Mouse (Mus musculus) CH12.LX (cell line): ENCODE results near the gene Asic2.

Source experiments
- CTCF ChIP-seq, 2 experiments: IDR thresholded peaks in 1 of 2; conservative IDR thresholded peaks in 1 of 2; 2 replicates each; pipeline ENCODE4 v1.5.1; 2011 to 2012; ENCODE audit warnings: low read depth in 2 of 2, low read length in 2 of 2, improper control_type of control experiment in 1 of 2, inconsistent platforms in 1 of 2, mild to moderate bottlenecking in 1 of 2, moderate library complexity in 1 of 2
- E2F4 ChIP-seq: IDR thresholded peaks from 2 replicates; pipeline ENCODE4 v1.6.1; 2011; ENCODE audit warnings: low read depth, low read length, improper control_type of control experiment; ENCODE audit not compliant: insufficient replicate concordance
- EP300 ChIP-seq: IDR thresholded peaks from 2 replicates; pipeline ENCODE4 v1.6.1; 2011; ENCODE audit warnings: low read length, improper control_type of control experiment
- ETS1 ChIP-seq: conservative IDR thresholded peaks from 2 replicates; pipeline ENCODE4 v1.6.1; 2012; ENCODE audit warnings: low read depth, mild to moderate bottlenecking, inconsistent platforms, low read length, improper control_type of control experiment, moderate library complexity
- GABPA ChIP-seq: IDR thresholded peaks from 2 replicates; pipeline ENCODE4 v1.6.1; 2012; ENCODE audit warnings: low read depth, low read length, improper control_type of control experiment, inconsistent platforms; ENCODE audit not compliant: insufficient replicate concordance
- MAFK ChIP-seq: IDR thresholded peaks from 2 replicates; pipeline ENCODE4 v1.6.1; 2011; ENCODE audit warnings: low read length, improper control_type of control experiment; ENCODE audit not compliant: insufficient replicate concordance
- POLR2A ChIP-seq: IDR thresholded peaks from 2 replicates; pipeline ENCODE4 v1.6.1; 2011; ENCODE audit warnings: low read depth, mild to moderate bottlenecking, improper control_type of control experiment, low read length
- POLR2AphosphoS2 ChIP-seq: IDR thresholded peaks from 2 replicates; pipeline ENCODE4 v1.6.1; 2011; ENCODE audit warnings: low read depth, low read length, improper control_type of control experiment
- RAD21 ChIP-seq: IDR thresholded peaks from 2 replicates; pipeline ENCODE4 v1.6.1; 2011; ENCODE audit warnings: low read depth, mild to moderate bottlenecking, low read length, improper control_type of control experiment, moderate library complexity
- USF2 ChIP-seq: conservative IDR thresholded peaks from 2 replicates; pipeline ENCODE4 v1.6.1; 2011; ENCODE audit warnings: low read depth, low read length, improper control_type of control experiment
- ZC3H11A ChIP-seq: IDR thresholded peaks from 2 replicates; pipeline ENCODE4 v1.6.1; 2012; ENCODE audit warnings: low read depth, mild to moderate bottlenecking, inconsistent platforms, low read length, improper control_type of control experiment

DNA sequence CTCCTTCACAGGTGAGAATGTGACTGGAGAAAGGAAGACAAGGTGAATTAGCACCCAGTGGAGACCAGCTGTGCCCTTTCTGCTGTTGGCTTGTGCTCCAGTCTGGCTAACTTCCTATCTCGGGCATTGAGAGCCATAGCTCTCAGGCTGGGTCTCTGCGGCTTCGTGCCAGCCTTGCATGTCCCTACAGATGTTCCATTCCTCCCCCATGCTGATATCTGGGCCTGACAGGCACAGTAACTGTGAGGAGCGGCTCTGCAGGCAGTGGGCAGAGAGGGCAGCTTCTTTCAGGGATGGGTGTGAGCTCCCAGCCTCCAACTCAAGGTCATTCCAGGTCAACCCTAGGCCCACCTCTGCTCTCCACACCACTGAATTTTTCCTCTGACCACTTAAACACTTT lies 31.2 kb upstream of the Asic2 start:
- TF ChIP-seq GABPA (no peak), MAFK (no peak), CTCF (conservative IDR thresholded peaks at IDR 0.05 in 1 of 2, IDR thresholded peaks at IDR 0.05 in 1 of 2; ENCODE audit: low read depth in 2 of 2, low read length in 2 of 2) (no peak), RAD21 (no peak), POLR2AphosphoS2 (no peak), E2F4 (no peak), USF2 (no peak), POLR2A (no peak), ETS1 (no peak), ZC3H11A (no peak), EP300 (no peak)
